Mouse (Mus musculus): ENCODE results near the gene Lck. TPM values are rescaled to one million over a fixed set of nuclear protein-coding genes. Genes with fewer than 3 reads are reported as not detected.
A peak's percentile ranks its signal among the peaks of the same experiment; 100 is the strongest.
"Not testable (repeated sequence)": the region's sequence is repeated elsewhere in the genome, so short reads cannot be mapped to it uniquely, and the experiment has no call there.

Lck gene
- polyA plus RNA-seq, 2 experiments, result 3.1 to 3.9 TPM

GRCm38 (mm10) chr4:129540012-129540411 lies 33.4 kb downstream of the Lck start:
- no peak overlapping the region for H3K9ac ChIP-seq (replicated peaks)
- DNase-seq (ENCODE audit: low read depth in 3 of 3, low spot score in 3 of 3) (no peak), ATAC-seq (ENCODE audit: insufficient read depth) (no peak)
- no peak for TF ChIP-seq EP300 (IDR thresholded peaks at IDR 0.05; ENCODE audit: low read depth)
- TF ChIP-seq CTCF (IDR thresholded peaks at IDR 0.05; ENCODE audit: low read depth), result peak; percentile 86
- peaks cover 13 to 14% of the 10 kb centered on the region in 2 experiments for H3K4me1 ChIP-seq (replicated peaks; ENCODE audit: control insufficient read depth in 2 of 2, insufficient read depth in 2 of 2, low read length in 1 of 2)
- no peak overlapping the region for H3K27ac ChIP-seq
- 87% methylated on average over 6 of the region's 6 CpGs for WGBS (ENCODE audit: insufficient replicate concordance)
- no peaks in the 10 kb centered on the region for H3K9me3 ChIP-seq (ENCODE audit: control insufficient read depth, low read length)
- no peak overlapping the region; the same call in 1 of the 2 replicates for H3K4me2 ChIP-seq (ENCODE audit: low read depth)
- H3K36me3 ChIP-seq (replicated peaks; ENCODE audit: control insufficient read depth, insufficient read depth, low read depth), result peaks cover 6% of the 10 kb centered on the region; the same call in 1 of the 2 replicates
- H3K27me3 ChIP-seq (ENCODE audit: control insufficient read depth, insufficient read depth, low read length), result no peaks in the 10 kb centered on the region
- no peak overlapping the region for H3K4me3 ChIP-seq (ENCODE audit: insufficient read depth in 1 of 2, low read depth in 2 of 2, low read length in 2 of 2)

- not testable (repeated sequence) for H3K4me2 ChIP-seq (ENCODE audit: low read depth); H3K27ac ChIP-seq; H3K4me1 ChIP-seq (replicated peaks; ENCODE audit: control insufficient read depth in 2 of 2, insufficient read depth in 2 of 2, low read length in 1 of 2); H3K4me3 ChIP-seq (ENCODE audit: insufficient read depth in 1 of 2, low read depth in 2 of 2, low read length in 2 of 2); H3K9ac ChIP-seq (replicated peaks); H3K27me3 ChIP-seq (ENCODE audit: control insufficient read depth, insufficient read depth, low read length); ATAC-seq (ENCODE audit: insufficient read depth); H3K9me3 ChIP-seq (ENCODE audit: control insufficient read depth, low read length); DNase-seq (ENCODE audit: low read depth in 3 of 3, low spot score in 3 of 3)
- 84% methylated on average over 5 of the region's 6 CpGs for WGBS (ENCODE audit: insufficient replicate concordance)
- peaks cover 58% of the 10 kb centered on the region for H3K36me3 ChIP-seq (replicated peaks; ENCODE audit: control insufficient read depth, insufficient read depth, low read depth)
These were observed 44.5 kb downstream of the Lck start for GRCm38 (mm10) chr4:129528901-129529300.

GRCm38 (mm10) chr4:129525889-129526288 lies 47.6 kb downstream of the Lck start:
- Histone ChIP-seq H3K36me3 (replicated peaks; ENCODE audit: control insufficient read depth, insufficient read depth, low read depth) (peaks cover 74% of the 10 kb centered on the region), H3K9ac (replicated peaks) (no peak overlapping the region), H3K4me3 (ENCODE audit: insufficient read depth in 1 of 2, low read depth in 2 of 2, low read length in 2 of 2) (no peak overlapping the region), H3K27me3 (ENCODE audit: control insufficient read depth, insufficient read depth, low read length) (no peaks in the 10 kb centered on the region), H3K27ac (no peak overlapping the region), H3K4me2 (ENCODE audit: low read depth) (no peak overlapping the region), H3K9me3 (ENCODE audit: control insufficient read depth, low read length) (no peaks in the 10 kb centered on the region), H3K4me1 (replicated peaks; ENCODE audit: control insufficient read depth in 2 of 2, insufficient read depth in 2 of 2, low read length in 1 of 2) (no peaks in the 10 kb centered on the region)
- DNase-seq (ENCODE audit: low read depth in 3 of 3, low spot score in 3 of 3), result no peak
- no peak for ATAC-seq (ENCODE audit: insufficient read depth)
- no peak for TF ChIP-seq CTCF (IDR thresholded peaks at IDR 0.05; ENCODE audit: low read depth)
- no peak for TF ChIP-seq EP300 (IDR thresholded peaks at IDR 0.05; ENCODE audit: low read depth)
- 81% methylated on average over 3 of the region's 3 CpGs for WGBS (ENCODE audit: insufficient replicate concordance)

GRCm38 (mm10) chr4:129525338-129525737 lies 48.1 kb downstream of the Lck start:
- Histone ChIP-seq H3K9ac (replicated peaks) (no peak overlapping the region), H3K36me3 (replicated peaks; ENCODE audit: control insufficient read depth, insufficient read depth, low read depth) (peaks cover 77% of the 10 kb centered on the region), H3K9me3 (ENCODE audit: control insufficient read depth, low read length) (no peaks in the 10 kb centered on the region), H3K4me2 (ENCODE audit: low read depth) (no peak overlapping the region), H3K27ac (no peak overlapping the region), H3K4me3 (ENCODE audit: insufficient read depth in 1 of 2, low read depth in 2 of 2, low read length in 2 of 2) (no peak overlapping the region), H3K4me1 (replicated peaks; ENCODE audit: control insufficient read depth in 2 of 2, insufficient read depth in 2 of 2, low read length in 1 of 2) (no peaks in the 10 kb centered on the region), H3K27me3 (ENCODE audit: control insufficient read depth, insufficient read depth, low read length) (no peaks in the 10 kb centered on the region)
- ATAC-seq (ENCODE audit: insufficient read depth), result no peak
- TF ChIP-seq CTCF (IDR thresholded peaks at IDR 0.05; ENCODE audit: low read depth), result no peak
- no peak for DNase-seq (ENCODE audit: low read depth in 3 of 3, low spot score in 3 of 3)
- 83% methylated on average over 5 of the region's 5 CpGs for WGBS (ENCODE audit: insufficient replicate concordance)

GRCm38 (mm10) chr4:129518519-129518918 lies 54.9 kb downstream of the Lck start:
- H3K9ac ChIP-seq (replicated peaks), result no peak overlapping the region
- no peak overlapping the region for H3K27ac ChIP-seq
- no peak overlapping the region for H3K4me2 ChIP-seq (ENCODE audit: low read depth)
- 90% methylated on average over 8 of the region's 8 CpGs for WGBS (ENCODE audit: insufficient replicate concordance)
- peaks cover 3% of the 10 kb centered on the region for H3K27me3 ChIP-seq (ENCODE audit: control insufficient read depth, insufficient read depth, low read length)
- no peaks in the 10 kb centered on the region for H3K9me3 ChIP-seq (ENCODE audit: control insufficient read depth, low read length)
- no peak overlapping the region for H3K4me3 ChIP-seq (ENCODE audit: insufficient read depth in 1 of 2, low read depth in 2 of 2, low read length in 2 of 2)
- peaks cover 53% of the 10 kb centered on the region for H3K36me3 ChIP-seq (replicated peaks; ENCODE audit: control insufficient read depth, insufficient read depth, low read depth)
- no peaks in the 10 kb centered on the region for H3K4me1 ChIP-seq (replicated peaks; ENCODE audit: control insufficient read depth in 2 of 2, insufficient read depth in 2 of 2, low read length in 1 of 2)
- TF ChIP-seq EP300 (IDR thresholded peaks at IDR 0.05; ENCODE audit: low read depth), result no peak
- no peak for TF ChIP-seq CTCF (IDR thresholded peaks at IDR 0.05; ENCODE audit: low read depth)
- ATAC-seq (ENCODE audit: insufficient read depth), result no peak
- no peak for DNase-seq (ENCODE audit: low read depth in 3 of 3, low spot score in 3 of 3)

Data from liver, embryonic 14.5 days (tissue).